Mouse (Mus musculus): ENCODE data around the gene Fam168a.

- no peak for TF ChIP-seq CTCF (IDR thresholded peaks at IDR 0.05; ENCODE audit: low read depth, low read length)
- TF ChIP-seq GATA1 (IDR thresholded peaks at IDR 0.05; ENCODE audit: borderline replicate concordance, low read length), result no peak
- TF ChIP-seq TAL1 (conservative IDR thresholded peaks at IDR 0.05; ENCODE audit: low read depth, low read length), result no peak
- TF ChIP-seq POLR2AphosphoS5 (IDR thresholded peaks at IDR 0.05; ENCODE audit: insufficient replicate concordance, low read depth, low read length), result no peak
Measured at GRCm38 (mm10) chr7:100785426-100785825, 79.0 kb downstream of the Fam168a start.

Measured in G1E (cell line).